Mouse (Mus musculus): ENCODE results near the gene C7. TPM values are rescaled to one million over a fixed set of nuclear protein-coding genes. Genes with fewer than 3 reads are reported as not detected.

C7 gene
- 0.04 and 0.06 TPM in 2 replicates for polyA plus RNA-seq (2015; fragmentation: Nextera tagmentation; extraction: Ambion mirVana)

GRCm38 (mm10) chr15:5063635-5064034 is at the start of gene C7:
TSS of gene C7 (minus strand) at chr15:5063740.
- Histone ChIP-seq H3K36me3 (ENCODE audit: control insufficient read depth, insufficient read depth, low read length) (no peaks in the 10 kb centered on the region), H3K27ac (replicated peaks) (no peak within 1 kb of the TSS), H3K27me3 (ENCODE audit: control insufficient read depth, insufficient read depth, low read length) (no peaks in the 10 kb centered on the region), H3K9me3 (ENCODE audit: control insufficient read depth, low read length) (no peaks in the 10 kb centered on the region), H3K4me3 (ENCODE audit: low read depth, low read length) (no peak within 1 kb of the TSS), H3K9ac (ENCODE audit: low read length) (no peak within 1 kb of the TSS), H3K4me1 (replicated peaks; ENCODE audit: control insufficient read depth, insufficient read depth) (no peaks in the 10 kb centered on the region), H3K4me2 (replicated peaks; ENCODE audit: low read depth) (no peak within 1 kb of the TSS)
- ATAC-seq (ENCODE audit: low FRiP score, low TSS enrichment): no peak
- no peak for DNase-seq (ENCODE audit: low spot score)
- TF ChIP-seq CTCF (IDR thresholded peaks at IDR 0.05; ENCODE audit: low read depth): no peak
- no peak for TF ChIP-seq EP300 (optimal IDR thresholded peaks at IDR 0.05)

- Histone ChIP-seq H3K4me2 (replicated peaks; ENCODE audit: low read depth) (no peak overlapping the region), H3K4me3 (ENCODE audit: low read depth, low read length) (no peak overlapping the region), H3K27me3 (ENCODE audit: control insufficient read depth, insufficient read depth, low read length) (no peaks in the 10 kb centered on the region), H3K27ac (replicated peaks) (no peak overlapping the region), H3K9me3 (ENCODE audit: control insufficient read depth, low read length) (no peaks in the 10 kb centered on the region), H3K36me3 (ENCODE audit: control insufficient read depth, insufficient read depth, low read length) (no peaks in the 10 kb centered on the region), H3K9ac (ENCODE audit: low read length) (no peak overlapping the region), H3K4me1 (replicated peaks; ENCODE audit: control insufficient read depth, insufficient read depth) (no peaks in the 10 kb centered on the region; the same call in 1 of the 2 replicates)
- 83% methylated on average over 3 of the region's 3 CpGs for WGBS
- ATAC-seq (ENCODE audit: low FRiP score, low TSS enrichment) (no peak), DNase-seq (ENCODE audit: low spot score) (no peak)
- TF ChIP-seq EP300 (optimal IDR thresholded peaks at IDR 0.05): no peak
- no peak for TF ChIP-seq CTCF (IDR thresholded peaks at IDR 0.05; ENCODE audit: low read depth)
Measured at GRCm38 (mm10) chr15:5112651-5113050, 49.1 kb upstream of the C7 start.

GRCm38 (mm10) chr15:5108655-5109040 is 45.1 kb upstream of the C7 start:
- Histone ChIP-seq H3K27me3 (ENCODE audit: control insufficient read depth, insufficient read depth, low read length) (no peaks in the 10 kb centered on the region), H3K9ac (ENCODE audit: low read length) (no peak overlapping the region), H3K36me3 (ENCODE audit: control insufficient read depth, insufficient read depth, low read length) (no peaks in the 10 kb centered on the region), H3K4me3 (ENCODE audit: low read depth, low read length) (no peak overlapping the region), H3K9me3 (ENCODE audit: control insufficient read depth, low read length) (no peaks in the 10 kb centered on the region), H3K4me1 (replicated peaks; ENCODE audit: control insufficient read depth, insufficient read depth) (no peaks in the 10 kb centered on the region), H3K4me2 (replicated peaks; ENCODE audit: low read depth) (peak overlapping the region; percentile 48; the same call in 1 of the 2 replicates), H3K27ac (replicated peaks) (no peak overlapping the region; the same call in 1 of the 2 replicates)
- TF ChIP-seq CTCF (IDR thresholded peaks at IDR 0.05; ENCODE audit: low read depth) (no peak), EP300 (optimal IDR thresholded peaks at IDR 0.05) (no peak)
- ATAC-seq (ENCODE audit: low FRiP score, low TSS enrichment): no peak
- 75% methylated on average over 3 of the region's 3 CpGs for WGBS
- no peak for DNase-seq (ENCODE audit: low spot score)

GRCm38 (mm10) chr15:5107686-5108654 is 44.4 kb upstream of the C7 start, which contains the start of gene Card6:
TSS of gene Card6 (minus strand) at chr15:5108539.
- Histone ChIP-seq H3K4me1 (replicated peaks; ENCODE audit: control insufficient read depth, insufficient read depth) (no peaks in the 10 kb centered on the region), H3K9me3 (ENCODE audit: control insufficient read depth, low read length) (no peaks in the 10 kb centered on the region), H3K36me3 (ENCODE audit: control insufficient read depth, insufficient read depth, low read length) (no peaks in the 10 kb centered on the region), H3K27ac (replicated peaks) (peak within 1 kb of the TSS; percentile 14), H3K9ac (ENCODE audit: low read length) (peak within 1 kb of the TSS; percentile 53), H3K4me2 (replicated peaks; ENCODE audit: low read depth) (peak within 1 kb of the TSS; percentile 48), H3K4me3 (ENCODE audit: low read depth, low read length) (peak within 1 kb of the TSS; percentile 34), H3K27me3 (ENCODE audit: control insufficient read depth, insufficient read depth, low read length) (no peaks in the 10 kb centered on the region)
- ATAC-seq (ENCODE audit: low FRiP score, low TSS enrichment): no peak
- 29% methylated on average over 21 of the region's 21 CpGs for WGBS
- no peak for DNase-seq (ENCODE audit: low spot score)
- no peak for TF ChIP-seq EP300 (optimal IDR thresholded peaks at IDR 0.05)
- no peak for TF ChIP-seq CTCF (IDR thresholded peaks at IDR 0.05; ENCODE audit: low read depth)

GRCm38 (mm10) chr15:5106293-5106692 is 42.8 kb upstream of the C7 start:
- WGBS: 40% methylated on average over 2 of the region's 2 CpGs
- Histone ChIP-seq H3K36me3 (ENCODE audit: control insufficient read depth, insufficient read depth, low read length) (no peaks in the 10 kb centered on the region), H3K9me3 (ENCODE audit: control insufficient read depth, low read length) (no peaks in the 10 kb centered on the region), H3K4me1 (replicated peaks; ENCODE audit: control insufficient read depth, insufficient read depth) (no peaks in the 10 kb centered on the region), H3K27ac (replicated peaks) (no peak overlapping the region), H3K4me3 (ENCODE audit: low read depth, low read length) (no peak overlapping the region), H3K4me2 (replicated peaks; ENCODE audit: low read depth) (no peak overlapping the region), H3K27me3 (ENCODE audit: control insufficient read depth, insufficient read depth, low read length) (no peaks in the 10 kb centered on the region), H3K9ac (ENCODE audit: low read length) (no peak overlapping the region)
- ATAC-seq (ENCODE audit: low FRiP score, low TSS enrichment) (no peak), DNase-seq (ENCODE audit: low spot score) (no peak)
- peak; percentile 67 for TF ChIP-seq CTCF (IDR thresholded peaks at IDR 0.05; ENCODE audit: low read depth)
- no peak for TF ChIP-seq EP300 (optimal IDR thresholded peaks at IDR 0.05)

GRCm38 (mm10) chr15:5105891-5106290 is 42.4 kb upstream of the C7 start:
- Histone ChIP-seq H3K36me3 (ENCODE audit: control insufficient read depth, insufficient read depth, low read length) (no peaks in the 10 kb centered on the region), H3K27ac (replicated peaks) (no peak overlapping the region), H3K27me3 (ENCODE audit: control insufficient read depth, insufficient read depth, low read length) (no peaks in the 10 kb centered on the region), H3K4me1 (replicated peaks; ENCODE audit: control insufficient read depth, insufficient read depth) (no peaks in the 10 kb centered on the region), H3K9ac (ENCODE audit: low read length) (no peak overlapping the region), H3K4me2 (replicated peaks; ENCODE audit: low read depth) (no peak overlapping the region), H3K9me3 (ENCODE audit: control insufficient read depth, low read length) (no peaks in the 10 kb centered on the region), H3K4me3 (ENCODE audit: low read depth, low read length) (no peak overlapping the region)
- WGBS: 83% methylated on average over 6 of the region's 6 CpGs
- DNase-seq (ENCODE audit: low spot score): no peak
- TF ChIP-seq EP300 (optimal IDR thresholded peaks at IDR 0.05) (no peak), CTCF (IDR thresholded peaks at IDR 0.05; ENCODE audit: low read depth) (no peak)
- ATAC-seq (ENCODE audit: low FRiP score, low TSS enrichment): no peak

Data from stomach, postnatal 0 days (tissue).